Mouse (Mus musculus): Measurements from ENCODE around the gene Dhrs11.

Gene Dhrs11

DNA sequence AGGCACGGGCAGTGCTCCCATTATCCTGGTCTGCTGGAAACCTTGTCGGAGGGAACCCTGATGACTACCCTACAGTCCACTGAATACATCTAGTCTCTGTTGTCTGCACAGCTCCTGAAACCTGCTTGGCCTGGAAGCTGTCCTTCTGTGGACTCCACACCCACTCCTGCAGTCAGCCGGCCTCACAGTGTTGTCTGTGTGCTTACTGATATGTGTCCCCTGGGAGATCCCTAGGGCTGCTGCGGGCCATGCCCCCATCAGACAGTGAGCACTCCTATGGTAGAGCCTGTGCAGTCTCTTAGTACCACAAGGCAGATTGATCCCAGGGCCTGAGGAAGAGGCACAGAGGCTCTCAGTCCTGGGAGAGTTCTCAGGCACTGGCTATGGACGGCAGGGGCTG lies 6.3 kb downstream of the Dhrs11 start:
- DNase-seq (ENCODE audit: low read depth) = no peak

DNA sequence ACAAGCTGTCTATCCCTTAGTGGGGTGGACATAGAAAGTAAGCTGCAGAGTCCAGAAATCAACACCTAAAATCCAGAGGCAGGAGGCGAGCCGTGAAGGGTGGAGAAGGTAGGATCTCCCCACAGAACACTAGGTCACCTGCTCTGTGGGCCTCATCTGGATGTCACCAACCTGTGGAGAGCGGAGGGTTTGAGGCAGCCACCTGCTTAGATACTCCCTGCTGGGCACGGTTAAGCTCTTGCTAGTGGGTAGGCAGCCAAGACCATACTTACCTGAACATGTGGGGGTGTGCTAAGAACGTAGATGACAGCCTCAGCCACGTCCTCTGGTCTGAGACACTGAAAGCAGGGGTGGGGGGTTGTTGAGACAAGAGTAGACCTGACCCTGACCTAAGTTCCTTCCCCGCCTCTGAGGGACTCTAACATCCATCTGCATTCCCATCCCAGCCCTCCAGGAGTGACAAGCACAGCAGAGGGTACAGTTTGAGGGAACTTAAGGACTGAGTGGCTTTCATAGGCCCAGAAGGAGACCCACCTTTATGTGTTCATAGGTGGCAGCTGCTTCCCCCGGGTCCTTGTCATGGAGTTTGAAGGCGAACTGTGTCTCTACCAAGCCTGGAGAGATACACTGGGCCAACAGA lies 7.5 kb downstream of the Dhrs11 start:
- DNase-seq (ENCODE audit: low read depth) = no peak

DNA sequence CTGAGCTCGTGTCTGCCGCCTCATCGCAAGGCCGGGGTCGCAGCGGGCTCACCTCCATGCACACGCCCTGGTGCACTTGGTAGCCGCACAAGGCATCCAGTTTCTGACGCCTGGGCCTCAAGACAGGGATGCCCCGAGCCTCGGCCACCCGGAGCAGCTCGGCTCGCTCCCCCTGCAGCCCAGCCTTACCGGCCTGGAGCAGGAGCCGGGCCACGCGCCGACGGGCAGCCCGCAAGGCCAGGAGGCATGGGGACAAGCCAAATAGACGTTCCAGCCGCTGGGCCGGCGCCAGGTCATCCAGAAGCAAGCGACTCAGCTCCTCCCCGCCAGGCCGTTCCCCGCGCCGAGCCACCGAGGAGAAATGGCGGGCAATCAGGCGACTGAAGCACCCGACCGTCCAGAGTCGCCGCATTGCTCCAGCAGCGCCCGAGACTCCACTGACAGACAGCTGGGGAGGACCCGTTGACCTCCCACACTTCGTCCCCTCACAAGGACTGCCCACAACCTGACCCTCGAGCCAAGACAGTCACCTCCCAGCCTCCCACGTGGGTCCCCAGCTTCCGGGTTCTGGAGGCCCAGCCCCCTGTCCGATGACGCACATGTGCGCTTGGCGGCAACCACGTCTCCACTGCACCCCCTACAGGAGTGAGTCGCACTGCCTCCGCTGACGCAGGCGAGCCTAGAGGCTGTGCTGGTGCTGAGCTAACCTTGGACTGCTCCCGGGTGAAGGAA lies 9.7 kb downstream of the Dhrs11 start, which contains the start of gene Mrm1:
TSS of gene Mrm1 (minus strand) at position 555 of the 732 bp plus-strand sequence.
- peak; percentile 91 for DNase-seq (ENCODE audit: low read depth)

DNA sequence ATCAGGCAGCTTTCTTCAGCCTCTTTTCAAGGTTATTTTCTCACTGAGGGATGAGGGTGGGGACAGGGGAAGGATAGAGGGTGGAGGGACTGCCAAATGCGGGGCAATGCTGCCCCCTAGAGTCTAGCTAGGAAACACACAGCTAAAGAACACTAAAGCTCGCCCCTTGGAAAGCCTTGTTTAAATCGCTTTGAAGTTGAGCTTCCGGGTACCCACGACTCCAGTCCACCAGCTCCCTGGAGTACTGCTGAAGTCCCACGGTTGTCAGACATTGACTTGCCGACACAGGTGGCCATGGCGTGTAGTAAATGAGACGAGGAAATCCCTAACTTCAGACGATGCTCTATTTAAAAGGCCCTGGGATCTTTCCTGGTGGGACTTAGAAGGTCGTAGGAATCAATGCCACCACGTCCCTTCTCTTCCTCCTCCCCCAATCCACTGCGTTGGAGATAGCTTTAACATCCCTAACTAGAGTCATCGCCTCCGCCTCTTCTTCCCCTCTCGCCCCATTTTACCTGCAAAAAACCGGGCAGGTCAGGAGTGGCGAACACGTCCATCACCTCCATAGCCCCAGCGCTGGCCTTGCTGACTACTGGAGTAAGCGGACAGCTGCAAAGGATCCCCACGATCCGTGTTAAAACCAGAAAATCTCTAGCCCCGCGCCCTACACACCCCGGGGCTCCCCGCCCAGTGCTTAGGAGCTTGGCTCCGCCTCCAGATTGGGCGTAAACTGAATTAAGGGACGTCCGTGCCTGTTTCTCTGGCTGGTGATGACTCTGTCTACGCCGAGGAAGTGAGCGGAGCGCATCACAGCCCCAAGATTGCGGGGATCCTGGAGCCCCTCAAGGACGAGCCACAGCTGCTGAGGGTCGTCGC lies 10.5 kb downstream of the Dhrs11 start:
- peak; percentile 57 for DNase-seq (ENCODE audit: low read depth)

DNA sequence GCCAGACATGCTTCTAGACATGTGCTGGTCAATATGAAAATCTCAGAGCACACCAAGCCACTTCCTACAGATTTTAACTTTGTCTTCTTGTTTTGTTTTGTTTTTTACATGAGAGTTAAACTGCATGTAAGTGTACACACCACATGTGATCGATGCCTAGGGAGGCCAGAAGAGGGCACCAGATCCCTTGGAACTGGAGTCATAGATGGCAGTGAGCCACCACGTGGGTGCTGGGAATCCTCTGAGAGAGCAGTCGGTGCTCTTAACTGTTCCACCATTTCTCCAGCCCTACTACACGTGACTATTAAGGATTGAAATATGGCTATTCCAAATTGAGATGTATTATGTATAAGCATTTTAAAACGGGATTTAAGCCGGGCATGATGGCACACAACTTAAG lies 11.4 kb downstream of the Dhrs11 start:
- no peak for DNase-seq (ENCODE audit: low read depth)

DNA sequence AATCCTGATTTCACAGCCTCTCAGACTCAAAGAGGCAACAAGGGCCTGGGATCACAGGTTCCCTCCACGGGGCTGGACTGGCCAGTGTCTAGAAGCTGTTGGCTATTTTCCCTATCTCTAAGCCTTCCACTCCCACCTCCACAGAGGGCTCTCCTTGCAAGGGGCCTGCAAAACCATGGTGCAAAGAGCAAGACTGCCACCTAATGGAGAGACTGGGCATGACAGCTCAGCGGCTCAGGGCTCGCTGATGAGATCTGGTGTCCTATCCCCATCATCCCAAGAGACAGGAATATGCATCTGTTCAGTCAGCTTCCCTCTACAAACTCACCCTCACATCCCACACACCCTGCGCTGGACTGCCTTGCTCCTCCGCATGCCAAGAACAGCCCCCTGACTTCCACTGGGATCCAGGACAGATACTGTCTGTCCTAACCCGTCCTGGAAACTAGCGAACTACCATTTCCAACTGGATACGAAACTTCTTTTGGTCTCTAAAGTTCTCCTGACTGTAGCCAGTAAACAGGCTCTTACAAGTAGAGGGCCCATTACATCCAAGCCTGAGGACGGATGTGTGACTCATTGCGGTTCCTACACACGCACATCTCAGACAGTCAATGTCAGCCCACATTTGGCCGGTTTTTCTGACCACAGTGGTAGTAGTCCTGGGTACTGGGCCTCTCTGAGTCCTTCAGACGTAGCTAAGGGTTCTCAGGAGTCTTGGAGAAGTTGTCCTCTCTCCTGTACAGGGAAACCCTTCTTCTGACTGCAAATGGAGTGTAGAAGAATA lies 14.9 kb downstream of the Dhrs11 start:
- DNase-seq (ENCODE audit: low read depth) = peak; percentile 56

DNA sequence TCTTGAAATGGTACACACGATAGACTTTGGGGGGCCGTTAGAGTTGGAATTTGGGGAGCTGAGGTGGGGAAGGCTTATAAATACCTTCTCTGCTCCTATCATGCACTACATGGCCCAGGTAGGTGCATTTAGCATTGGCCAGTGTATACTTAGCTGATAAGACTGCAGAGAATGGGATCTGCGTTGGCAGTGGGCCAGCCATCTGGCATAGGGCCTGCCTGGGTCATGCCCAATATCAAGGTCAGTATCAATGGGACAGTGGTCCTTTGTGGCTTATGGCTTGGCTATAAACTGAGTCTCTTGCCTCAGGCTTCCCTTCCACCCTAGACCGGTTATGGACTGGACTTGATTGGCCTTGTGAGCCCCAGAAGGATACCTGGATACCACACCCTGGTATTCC lies 24.4 kb downstream of the Dhrs11 start:
- DNase-seq (ENCODE audit: low read depth) = no peak

DNA sequence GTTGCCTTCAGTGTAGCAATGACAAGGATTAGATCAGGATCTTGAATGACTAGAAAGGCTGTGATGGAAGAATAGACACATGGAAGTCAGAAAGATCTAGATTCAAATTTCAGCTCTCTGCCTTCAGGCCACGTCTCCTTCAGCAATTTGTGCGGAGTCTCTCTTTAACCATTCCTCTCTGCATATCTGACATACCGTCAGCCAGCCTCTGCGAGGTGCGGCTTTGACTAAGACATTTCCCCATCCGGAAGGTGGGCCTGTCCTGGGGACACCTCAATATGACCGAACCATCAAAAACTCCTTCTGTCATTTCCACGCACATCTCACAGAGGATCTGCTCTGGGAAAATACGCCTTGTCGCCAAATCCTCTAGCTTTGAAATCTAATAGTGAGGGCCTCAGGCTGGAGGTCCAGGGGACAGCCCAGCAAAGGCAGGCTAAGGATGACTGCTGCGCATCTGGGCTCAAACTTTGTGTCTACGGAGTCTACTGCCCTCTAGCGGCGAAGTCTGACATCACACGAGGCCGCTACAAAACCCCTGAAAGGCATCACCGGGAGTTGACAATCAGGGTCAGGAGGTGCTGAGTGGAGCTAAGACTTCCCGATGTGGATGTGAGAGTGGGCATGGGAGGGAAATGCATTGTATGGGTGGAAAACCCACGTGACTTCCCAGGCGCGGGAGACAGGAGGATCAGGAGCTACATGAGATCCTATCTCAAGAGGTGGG lies 31.0 kb downstream of the Dhrs11 start:
- DNase-seq (ENCODE audit: low read depth) = no peak

DNA sequence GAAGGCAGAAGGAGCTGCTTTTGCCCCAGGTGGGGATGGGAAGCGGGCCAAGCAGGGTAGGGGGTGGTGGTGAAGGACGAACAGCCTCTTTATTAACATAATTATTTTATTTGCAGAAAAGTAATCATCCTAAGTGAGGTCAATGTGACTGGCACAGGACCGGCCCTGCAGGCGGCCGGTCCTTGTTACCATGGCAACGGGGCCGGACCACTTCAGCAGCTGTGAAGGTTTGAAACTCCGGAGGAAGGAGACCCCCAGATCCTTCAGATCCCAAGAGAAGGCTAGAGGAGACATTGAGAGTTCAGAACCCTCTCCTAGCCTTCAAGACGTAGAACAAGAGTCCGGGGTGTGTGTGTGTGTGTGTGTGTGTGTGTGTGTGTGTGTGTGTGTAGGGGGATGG lies 31.8 kb downstream of the Dhrs11 start:
- no peak for DNase-seq (ENCODE audit: low read depth)

DNA sequence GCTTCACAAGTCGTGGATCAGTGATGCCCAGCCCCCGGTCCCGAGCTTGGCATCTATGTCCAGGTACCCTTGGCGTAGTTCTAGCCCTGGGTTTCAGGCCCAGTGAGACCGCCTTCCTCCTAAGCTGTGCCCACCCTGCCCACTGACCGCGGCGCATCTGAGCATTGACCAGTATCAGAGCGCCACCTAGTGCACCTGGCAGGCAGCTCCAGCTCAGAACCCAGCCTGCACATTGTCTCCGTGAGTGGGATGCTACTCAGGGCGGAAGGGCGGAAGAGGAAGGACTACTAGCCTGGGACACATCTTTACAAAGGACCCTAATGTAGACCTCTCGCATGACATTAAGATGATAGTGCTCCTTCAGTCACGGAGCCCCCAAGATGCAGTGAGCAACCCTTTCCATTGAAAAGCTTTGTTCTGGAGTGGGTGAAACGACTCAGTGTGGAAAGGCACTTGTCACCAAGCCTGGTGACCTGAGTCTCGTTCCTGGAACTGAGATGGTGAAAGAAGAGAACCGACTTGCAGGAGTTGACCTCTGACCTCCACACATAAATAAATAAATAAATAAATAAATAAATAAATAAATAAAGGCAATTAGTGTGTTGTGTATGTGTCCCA lies 34.2 kb downstream of the Dhrs11 start:
- no peak for DNase-seq (ENCODE audit: low read depth)

DNA sequence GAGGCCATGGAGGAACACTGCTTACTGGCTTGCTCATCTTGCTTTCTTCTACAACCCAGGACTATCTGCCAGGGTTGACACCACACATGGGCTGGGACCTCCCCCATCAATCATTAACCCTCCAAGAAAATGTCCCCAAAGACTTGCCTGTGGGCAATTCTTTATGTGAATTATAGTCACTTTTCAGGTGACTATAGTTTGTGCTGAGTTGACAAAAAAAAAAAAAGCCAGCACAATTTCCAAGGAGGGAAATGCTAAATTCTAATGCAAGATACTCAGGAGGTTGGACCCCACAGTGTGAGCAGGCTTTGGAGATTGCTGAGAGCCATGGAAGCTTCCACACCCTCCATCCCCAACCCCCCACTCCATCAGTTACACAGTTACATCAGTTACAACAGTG lies 35.2 kb downstream of the Dhrs11 start:
- no peak for DNase-seq (ENCODE audit: low read depth)

DNA sequence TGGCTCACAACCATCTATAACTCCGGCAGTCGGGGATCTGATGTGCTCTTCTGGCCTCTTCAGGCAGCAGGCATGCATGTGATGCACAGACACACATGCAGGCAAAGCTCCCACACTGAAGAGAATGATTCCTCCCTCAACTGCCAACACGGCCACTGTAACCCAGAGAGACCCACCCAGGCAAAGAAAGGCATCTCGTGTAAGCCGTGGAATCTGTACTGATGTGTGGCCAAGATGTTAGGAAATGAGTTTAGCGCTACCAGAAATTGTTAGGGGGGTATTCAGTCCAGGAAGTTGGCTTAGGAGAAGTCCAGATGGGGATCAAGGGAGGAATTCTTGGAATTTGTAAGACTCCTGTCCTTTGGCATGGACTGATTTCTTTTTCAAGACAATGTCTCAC lies 38.4 kb downstream of the Dhrs11 start:
- no peak for DNase-seq (ENCODE audit: low read depth)

DNA sequence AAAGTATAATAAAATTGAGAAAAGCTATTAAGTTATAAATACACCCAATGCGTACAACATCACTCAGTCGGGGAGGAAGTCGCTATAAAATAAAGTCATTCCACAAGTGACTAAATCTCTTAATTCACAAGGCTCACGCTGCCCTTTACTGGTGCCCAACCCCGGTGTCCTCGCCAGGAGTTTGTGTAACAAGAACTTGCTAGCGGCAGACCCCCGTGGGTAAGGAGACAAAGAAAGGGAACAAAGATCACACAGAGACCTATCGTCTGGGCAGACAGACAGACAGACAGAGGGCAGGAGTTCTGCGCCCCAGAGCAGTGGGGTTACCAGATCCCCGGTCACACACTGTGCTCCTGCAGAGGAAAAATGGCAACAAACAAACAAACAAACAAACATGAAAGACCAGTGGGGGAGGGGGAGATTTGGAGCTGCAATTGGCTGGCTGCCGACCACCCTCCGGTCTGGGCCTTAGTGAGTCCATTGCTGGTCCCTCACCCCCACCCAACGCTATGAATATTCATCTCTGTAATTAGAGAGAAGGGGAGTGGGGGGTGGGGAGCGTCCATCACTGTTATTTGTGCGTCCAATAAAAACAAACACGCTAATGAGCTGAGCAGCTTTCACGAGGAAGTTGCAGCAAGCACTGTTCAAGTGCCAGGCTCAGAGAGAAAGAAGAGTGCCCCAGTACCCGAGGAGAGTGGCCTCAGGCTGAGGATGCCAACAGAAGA lies 48.5 kb downstream of the Dhrs11 start:
- DNase-seq (ENCODE audit: low read depth) = no peak

DNA sequence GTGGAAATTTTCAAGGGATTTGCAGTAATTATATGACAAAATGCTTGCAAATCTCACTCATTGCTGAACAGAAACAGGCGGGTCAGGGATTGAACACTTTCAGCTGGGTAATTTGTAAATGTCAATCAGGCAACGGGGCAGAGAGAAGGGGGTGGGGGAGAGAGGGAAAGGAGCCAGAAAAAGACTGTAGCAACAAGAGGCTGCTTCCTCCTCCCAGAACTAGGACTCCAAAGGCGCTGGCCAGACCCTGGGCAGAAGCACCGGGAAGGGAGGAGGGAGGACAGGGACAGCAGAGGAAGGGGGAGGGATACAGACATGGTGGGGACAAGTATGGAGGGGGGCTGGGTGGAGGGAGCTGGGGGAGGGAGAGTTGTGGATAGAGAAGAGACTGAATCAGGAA lies 53.2 kb downstream of the Dhrs11 start:
- no peak for DNase-seq (ENCODE audit: low read depth)

DNA sequence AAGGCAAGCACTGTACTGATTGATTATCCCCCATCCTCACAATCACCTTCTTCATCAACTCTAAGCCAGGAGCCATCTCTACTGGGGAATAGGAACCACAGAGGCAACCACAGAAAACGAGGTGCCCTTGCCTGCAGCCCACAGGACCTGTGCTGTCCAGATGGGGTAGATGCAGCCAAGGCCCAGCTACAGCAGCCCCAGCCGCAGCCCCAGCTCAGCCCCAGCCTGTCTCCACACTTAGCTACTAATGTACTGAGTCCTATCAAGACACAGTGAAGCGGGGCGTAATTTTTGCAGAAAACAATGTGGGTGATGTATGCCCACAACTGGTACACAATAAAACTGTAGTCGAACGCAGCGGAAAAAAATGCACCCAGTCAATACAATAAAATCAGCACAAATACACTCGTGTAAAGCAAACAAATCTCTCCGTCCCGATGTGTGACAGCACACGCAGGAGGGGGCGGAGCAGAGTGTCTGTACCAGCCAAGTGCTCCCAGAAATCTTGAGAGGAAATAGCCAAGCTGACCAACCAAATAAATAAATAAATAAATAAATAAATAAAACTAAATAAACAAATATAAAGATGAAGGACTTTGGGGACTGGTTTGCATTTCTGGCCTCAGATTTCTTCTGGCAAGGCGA lies 53.8 kb downstream of the Dhrs11 start:
- DNase-seq (ENCODE audit: low read depth) = no peak
